Mouse (Mus musculus): Measurements from ENCODE around the gene Prkci. TPM values are rescaled to one million over a fixed set of nuclear protein-coding genes. Genes with fewer than 3 reads are reported as not detected.
A peak's percentile ranks its signal among the peaks of the same experiment; 100 is the strongest.

Prkci gene
- total RNA-seq, 1 experiment, result 95.2 TPM

- Histone ChIP-seq H3K9me3 (ENCODE audit: control insufficient read depth, insufficient read depth, low read depth, low read length) (no peaks in the 10 kb centered on the region), H3K27ac (ENCODE audit: insufficient read depth, low read depth, low read length, poor library complexity, severe bottlenecking) (no peak overlapping the region), H3K4me1 (ENCODE audit: control insufficient read depth in 2 of 2, insufficient read depth in 2 of 2, low read length in 2 of 2, poor library complexity in 1 of 2) (peaks cover 11 to 16% of the 10 kb centered on the region in 2 experiments), H3K9ac (ENCODE audit: insufficient read depth, low read depth, low read length, poor library complexity, severe bottlenecking) (no peak overlapping the region), H3K4me3 (ENCODE audit: insufficient read depth in 1 of 2, low read depth in 1 of 2, low read length in 2 of 2, poor library complexity in 1 of 2, severe bottlenecking in 1 of 2) (no peak overlapping the region), H3K36me3 (ENCODE audit: control insufficient read depth, insufficient read depth, low read length, poor library complexity, severe bottlenecking) (no peaks in the 10 kb centered on the region)
- in situ Hi-C loops (cut with MboI; ENCODE audit: low sequenced_read_pairs in 2 of 2, unreplicated experiment in 2 of 2), result no loop called here
- DNase-seq (ENCODE audit: low read depth, low spot score), result no peak
- TF ChIP-seq MAFK (IDR thresholded peaks at IDR 0.05; ENCODE audit: insufficient read depth, low read depth, low read length) (no peak), CHD2 (IDR thresholded peaks at IDR 0.05; ENCODE audit: low read depth, low read length) (no peak), ZNF384 (IDR thresholded peaks at IDR 0.05; ENCODE audit: low read depth, low read length) (no peak), ZC3H11A (IDR thresholded peaks at IDR 0.05; ENCODE audit: borderline replicate concordance, low read depth, low read length) (no peak), HCFC1 (IDR thresholded peaks at IDR 0.05; ENCODE audit: borderline replicate concordance, insufficient read depth, low read length) (no peak)
These were observed 88.1 kb downstream of the Prkci start for GRCm38 (mm10) chr3:31083507-31084245.

- TF ChIP-seq ZC3H11A (IDR thresholded peaks at IDR 0.05; ENCODE audit: borderline replicate concordance, low read depth, low read length) (no peak), MAFK (IDR thresholded peaks at IDR 0.05; ENCODE audit: insufficient read depth, low read depth, low read length) (no peak), ZNF384 (IDR thresholded peaks at IDR 0.05; ENCODE audit: low read depth, low read length) (no peak), CHD2 (IDR thresholded peaks at IDR 0.05; ENCODE audit: low read depth, low read length) (no peak), HCFC1 (IDR thresholded peaks at IDR 0.05; ENCODE audit: borderline replicate concordance, insufficient read depth, low read length) (no peak)
- in situ Hi-C loops (cut with MboI; ENCODE audit: low sequenced_read_pairs in 2 of 2, unreplicated experiment in 2 of 2), result no loop called here
- H3K27ac ChIP-seq (ENCODE audit: insufficient read depth, low read depth, low read length, poor library complexity, severe bottlenecking), result no peak overlapping the region
- peaks cover 11 to 18% of the 10 kb centered on the region in 2 experiments for H3K4me1 ChIP-seq (ENCODE audit: control insufficient read depth in 2 of 2, insufficient read depth in 2 of 2, low read length in 2 of 2, poor library complexity in 1 of 2)
- H3K9me3 ChIP-seq (ENCODE audit: control insufficient read depth, insufficient read depth, low read depth, low read length), result no peaks in the 10 kb centered on the region
- DNase-seq (ENCODE audit: low read depth, low spot score), result no peak
- H3K36me3 ChIP-seq (ENCODE audit: control insufficient read depth, insufficient read depth, low read length, poor library complexity, severe bottlenecking), result no peaks in the 10 kb centered on the region
- H3K9ac ChIP-seq (ENCODE audit: insufficient read depth, low read depth, low read length, poor library complexity, severe bottlenecking), result no peak overlapping the region
- no peak overlapping the region for H3K4me3 ChIP-seq (ENCODE audit: insufficient read depth in 1 of 2, low read depth in 1 of 2, low read length in 2 of 2, poor library complexity in 1 of 2, severe bottlenecking in 1 of 2)
These were observed 89.5 kb downstream of the Prkci start for GRCm38 (mm10) chr3:31085000-31085399.

GRCm38 (mm10) chr3:31088789-31089775, 93.5 kb downstream of the Prkci start:
- Histone ChIP-seq H3K9me3 (ENCODE audit: control insufficient read depth, insufficient read depth, low read depth, low read length) (no peaks in the 10 kb centered on the region), H3K27ac (ENCODE audit: insufficient read depth, low read depth, low read length, poor library complexity, severe bottlenecking) (peak overlapping the region; percentile 90), H3K4me3 (ENCODE audit: insufficient read depth in 1 of 2, low read depth in 1 of 2, low read length in 2 of 2, poor library complexity in 1 of 2, severe bottlenecking in 1 of 2) (peak overlapping the region; percentile 4 to 19; a peak in 2 of 4 replicates), H3K4me1 (ENCODE audit: control insufficient read depth in 2 of 2, insufficient read depth in 2 of 2, low read length in 2 of 2, poor library complexity in 1 of 2) (peaks cover 24 to 33% of the 10 kb centered on the region in 2 experiments), H3K36me3 (ENCODE audit: control insufficient read depth, insufficient read depth, low read length, poor library complexity, severe bottlenecking) (no peaks in the 10 kb centered on the region), H3K9ac (ENCODE audit: insufficient read depth, low read depth, low read length, poor library complexity, severe bottlenecking) (no peak overlapping the region)
- TF ChIP-seq ZC3H11A (IDR thresholded peaks at IDR 0.05; ENCODE audit: borderline replicate concordance, low read depth, low read length), result no peak
- no peak for TF ChIP-seq MAFK (IDR thresholded peaks at IDR 0.05; ENCODE audit: insufficient read depth, low read depth, low read length)
- DNase-seq (ENCODE audit: low read depth, low spot score), result peak; percentile 68
- in situ Hi-C loops (cut with MboI; ENCODE audit: low sequenced_read_pairs in 2 of 2, unreplicated experiment in 2 of 2), result no loop called here

- in situ Hi-C loops (cut with MboI; ENCODE audit: low sequenced_read_pairs in 2 of 2, unreplicated experiment in 2 of 2), result no loop called here
- DNase-seq (ENCODE audit: low read depth, low spot score), result peak; percentile 39
- Histone ChIP-seq H3K27ac (ENCODE audit: insufficient read depth, low read depth, low read length, poor library complexity, severe bottlenecking) (peak overlapping the region; percentile 79; the same call in 1 of the 2 replicates), H3K9ac (ENCODE audit: insufficient read depth, low read depth, low read length, poor library complexity, severe bottlenecking) (no peak overlapping the region), H3K36me3 (ENCODE audit: control insufficient read depth, insufficient read depth, low read length, poor library complexity, severe bottlenecking) (no peaks in the 10 kb centered on the region), H3K9me3 (ENCODE audit: control insufficient read depth, insufficient read depth, low read depth, low read length) (no peaks in the 10 kb centered on the region), H3K4me3 (ENCODE audit: insufficient read depth in 1 of 2, low read depth in 1 of 2, low read length in 2 of 2, poor library complexity in 1 of 2, severe bottlenecking in 1 of 2) (peak overlapping the region; percentile 3 to 11; a peak in 1 of 4 replicates), H3K4me1 (ENCODE audit: control insufficient read depth in 2 of 2, insufficient read depth in 2 of 2, low read length in 2 of 2, poor library complexity in 1 of 2) (peaks cover 24 to 33% of the 10 kb centered on the region in 2 experiments)
- no peak for TF ChIP-seq MAFK (IDR thresholded peaks at IDR 0.05; ENCODE audit: insufficient read depth, low read depth, low read length)
- no peak for TF ChIP-seq HCFC1 (IDR thresholded peaks at IDR 0.05; ENCODE audit: borderline replicate concordance, insufficient read depth, low read length)
- TF ChIP-seq ZC3H11A (IDR thresholded peaks at IDR 0.05; ENCODE audit: borderline replicate concordance, low read depth, low read length), result no peak
- TF ChIP-seq ZNF384 (IDR thresholded peaks at IDR 0.05; ENCODE audit: low read depth, low read length), result no peak
- no peak for TF ChIP-seq CHD2 (IDR thresholded peaks at IDR 0.05; ENCODE audit: low read depth, low read length)
These were observed 94.4 kb downstream of the Prkci start for GRCm38 (mm10) chr3:31089956-31090355.

Measured in ES-E14 (cell line).